Mouse (Mus musculus): ENCODE data around the gene Sptan1.

DNA sequence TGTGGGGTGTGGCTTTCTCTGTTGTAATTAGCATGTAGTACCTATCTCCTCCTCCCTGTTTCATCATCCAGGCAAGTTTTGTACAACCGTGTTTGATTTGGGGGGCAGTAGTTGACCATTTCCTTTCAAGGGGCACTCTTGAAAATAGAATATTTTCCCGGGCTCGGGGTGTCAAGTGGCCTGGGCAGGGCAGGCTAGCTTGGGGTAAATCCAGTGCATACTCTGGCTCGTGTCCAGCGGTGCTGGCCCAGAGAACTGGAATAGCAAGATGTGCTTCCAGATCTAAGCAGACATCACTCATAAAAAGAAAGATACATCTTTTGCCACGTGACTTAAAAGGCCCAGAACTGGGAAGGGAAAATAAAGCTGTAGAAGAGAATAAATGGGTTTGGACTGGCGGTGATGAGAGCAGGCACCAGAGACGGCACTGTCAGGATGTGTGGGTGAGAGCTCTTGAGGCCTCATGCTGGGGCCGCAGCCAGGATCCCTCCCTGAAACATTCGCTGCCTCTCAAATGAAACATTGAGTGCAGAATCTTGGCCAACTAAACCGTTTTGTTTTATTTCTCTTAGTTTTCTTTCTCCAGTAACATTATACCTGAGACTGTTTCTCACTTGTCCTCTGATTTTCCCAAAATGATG lies 49.1 kb downstream of the Sptan1 start:
- TF ChIP-seq CTCF (IDR thresholded peaks at IDR 0.05), result no peak
- no peak for TF ChIP-seq EP300 (IDR thresholded peaks at IDR 0.05; ENCODE audit: insufficient read depth, low read depth, low read length)
- TF ChIP-seq POLR2A (IDR thresholded peaks at IDR 0.05; ENCODE audit: insufficient read depth, low read depth, low read length), result no peak

Measured in heart, adult 2 months (tissue).